Mouse (Mus musculus): Measurements from ENCODE around the gene Cpb1. TPM values are rescaled to one million over a fixed set of nuclear protein-coding genes. Genes with fewer than 3 reads are reported as not detected.

Gene Cpb1
- not detected in 2 replicates for polyA plus RNA-seq (2012; ENCODE audit: insufficient read depth, insufficient read length, low replicate concordance, missing spikeins)

DNA sequence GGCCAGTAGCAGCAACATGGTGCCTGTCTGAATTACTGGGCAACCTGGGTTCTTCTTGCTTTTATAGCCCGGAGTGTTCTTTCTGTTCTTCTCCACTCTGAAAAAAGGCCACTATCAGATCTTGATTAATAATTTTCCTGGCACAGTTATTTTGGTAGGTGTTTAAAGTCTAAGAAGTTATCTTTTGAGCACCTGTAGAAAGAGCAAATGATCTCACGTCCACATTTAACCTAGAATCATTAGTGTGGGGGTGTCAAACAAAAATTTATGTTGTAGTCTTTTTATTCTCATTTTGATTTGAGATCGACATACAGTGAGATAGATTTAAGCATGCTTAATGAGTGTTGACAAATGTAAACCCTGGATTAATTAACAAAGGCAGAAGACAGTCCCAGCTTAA is at the start of gene Cpb1:
Cpb1 (minus strand) TSS at position 101 of the 400 bp plus-strand sequence.
- 91% methylated on average over 3 of the region's 3 CpGs for WGBS
- no peak within 1 kb of the TSS for H3K4me3 ChIP-seq (ENCODE audit: insufficient read depth, low read depth, low read length)
- no peaks in the 10 kb centered on the region for H3K4me1 ChIP-seq (ENCODE audit: control insufficient read depth, insufficient read depth, low read length)
- TF ChIP-seq POLR2A (IDR thresholded peaks at IDR 0.05; ENCODE audit: insufficient read depth, low read depth, low read length) (no peak), CTCF (IDR thresholded peaks at IDR 0.05; ENCODE audit: insufficient read depth, low read depth, low read length) (no peak)
- H3K27ac ChIP-seq (ENCODE audit: insufficient read depth, low read depth, low read length) = no peak within 1 kb of the TSS

DNA sequence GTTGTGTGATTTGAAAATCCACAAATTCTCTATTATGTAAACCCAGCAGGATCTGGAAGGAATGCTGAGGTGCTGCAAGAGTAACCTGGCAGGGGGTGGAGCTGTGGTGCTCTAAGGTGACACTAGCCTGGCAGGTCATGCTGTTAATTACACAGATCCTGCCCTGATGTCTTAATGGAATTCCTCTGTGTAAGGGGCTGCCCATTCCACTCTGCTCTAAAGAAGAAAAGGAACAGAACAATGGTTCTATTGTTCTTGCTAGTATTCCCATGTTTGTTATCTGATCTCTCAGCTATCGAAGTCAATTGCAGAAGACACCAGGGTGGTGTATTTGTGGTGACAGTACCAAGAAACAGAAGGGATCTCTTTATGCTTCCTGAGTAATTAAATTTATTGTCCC is 41.7 kb upstream of the Cpb1 start:
- H3K4me1 ChIP-seq (ENCODE audit: control insufficient read depth, insufficient read depth, low read length) = no peaks in the 10 kb centered on the region
- no peak overlapping the region for H3K27ac ChIP-seq (ENCODE audit: insufficient read depth, low read depth, low read length)
- 17% methylated on average over 1 of the region's 1 CpGs for WGBS
- H3K4me3 ChIP-seq (ENCODE audit: insufficient read depth, low read depth, low read length) = no peak overlapping the region
- TF ChIP-seq CTCF (IDR thresholded peaks at IDR 0.05; ENCODE audit: insufficient read depth, low read depth, low read length) = no peak
- TF ChIP-seq POLR2A (IDR thresholded peaks at IDR 0.05; ENCODE audit: insufficient read depth, low read depth, low read length) = no peak

DNA sequence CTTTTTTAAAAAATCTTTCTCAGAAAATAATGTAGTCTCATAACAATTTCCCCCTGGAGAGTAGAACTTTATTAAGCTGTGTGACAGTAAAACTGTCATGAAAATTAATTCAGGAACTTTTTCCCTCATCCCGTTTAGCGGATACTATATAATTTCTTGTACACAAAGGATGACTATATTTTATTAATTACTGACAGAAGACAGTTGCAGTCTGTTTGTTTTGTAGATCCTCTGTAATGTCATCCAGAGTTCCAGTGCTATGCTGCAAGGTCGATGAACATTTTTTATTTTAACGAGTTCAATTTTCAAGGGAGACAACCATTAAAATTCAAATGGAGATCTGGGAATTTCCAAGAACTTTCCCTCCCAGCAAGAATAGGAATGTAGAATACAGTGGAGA is 33.6 kb upstream of the Cpb1 start:
- Histone ChIP-seq H3K4me3 (ENCODE audit: insufficient read depth, low read depth, low read length) (no peak overlapping the region), H3K27ac (ENCODE audit: insufficient read depth, low read depth, low read length) (no peak overlapping the region), H3K4me1 (ENCODE audit: control insufficient read depth, insufficient read depth, low read length) (no peaks in the 10 kb centered on the region)
- no peak for TF ChIP-seq POLR2A (IDR thresholded peaks at IDR 0.05; ENCODE audit: insufficient read depth, low read depth, low read length)
- TF ChIP-seq CTCF (IDR thresholded peaks at IDR 0.05; ENCODE audit: insufficient read depth, low read depth, low read length) = no peak
- WGBS = 88% methylated on average over 4 of the region's 4 CpGs

DNA sequence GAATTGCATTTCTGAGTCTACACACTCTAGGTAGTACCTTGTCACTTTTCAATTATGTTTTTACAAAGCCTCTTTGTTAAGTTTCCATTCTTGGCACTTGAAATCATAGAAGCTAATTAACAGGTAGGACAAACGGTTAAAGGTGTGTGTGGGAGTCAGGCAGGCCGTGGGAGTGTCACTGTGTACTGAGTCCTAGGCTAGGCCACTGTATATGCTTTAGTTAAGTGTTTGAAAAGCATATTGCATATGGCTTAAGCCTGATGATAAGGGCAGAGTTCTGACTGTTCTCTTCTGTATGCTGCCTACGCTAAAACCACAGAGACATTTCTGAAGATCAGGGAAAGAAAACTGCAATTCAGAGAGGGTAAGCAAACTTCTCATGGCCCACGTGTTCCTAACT is 31.7 kb upstream of the Cpb1 start:
- no peak for TF ChIP-seq CTCF (IDR thresholded peaks at IDR 0.05; ENCODE audit: insufficient read depth, low read depth, low read length)
- TF ChIP-seq POLR2A (IDR thresholded peaks at IDR 0.05; ENCODE audit: insufficient read depth, low read depth, low read length) = no peak

DNA sequence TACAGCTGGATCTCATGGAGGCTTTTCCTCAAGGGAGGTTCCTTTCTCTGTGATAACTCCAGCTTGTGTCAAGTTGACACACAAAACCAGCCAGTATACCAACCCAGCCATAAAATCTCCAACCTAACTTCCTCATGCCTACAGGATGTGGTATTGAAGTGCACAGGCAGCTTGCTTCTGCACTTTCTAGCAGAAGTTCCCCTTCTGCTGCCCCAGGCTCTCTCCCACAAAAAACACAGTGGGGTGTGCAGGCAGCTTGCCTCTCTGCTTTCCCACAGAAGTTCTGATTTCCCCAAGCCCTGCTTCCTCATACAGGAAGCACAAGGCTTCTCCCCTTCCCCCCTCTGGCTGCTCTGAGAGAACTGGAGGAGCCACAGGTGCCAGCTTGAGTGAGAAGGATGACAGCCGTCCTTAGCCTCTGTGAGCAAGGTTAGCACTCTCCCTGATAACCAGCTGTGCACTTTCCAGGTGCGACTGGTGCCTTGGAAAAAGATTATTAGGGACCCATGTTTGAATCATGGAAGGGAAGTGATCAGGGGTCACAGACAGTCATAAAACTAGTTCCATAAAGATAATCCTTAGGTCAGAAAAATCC is 29.3 kb upstream of the Cpb1 start:
- 72% methylated on average over 2 of the region's 2 CpGs for WGBS
- Histone ChIP-seq H3K4me3 (ENCODE audit: insufficient read depth, low read depth, low read length) (no peak overlapping the region), H3K27ac (ENCODE audit: insufficient read depth, low read depth, low read length) (no peak overlapping the region), H3K4me1 (ENCODE audit: control insufficient read depth, insufficient read depth, low read length) (no peaks in the 10 kb centered on the region)
- TF ChIP-seq CTCF (IDR thresholded peaks at IDR 0.05; ENCODE audit: insufficient read depth, low read depth, low read length) (no peak), POLR2A (IDR thresholded peaks at IDR 0.05; ENCODE audit: insufficient read depth, low read depth, low read length) (no peak)

More for the DNA sequence above, 31.7 kb upstream of the Cpb1 start:
- H3K27ac ChIP-seq (ENCODE audit: insufficient read depth, low read depth, low read length) = no peak overlapping the region
- no peaks in the 10 kb centered on the region for H3K4me1 ChIP-seq (ENCODE audit: control insufficient read depth, insufficient read depth, low read length)
- 82% methylated on average over 4 of the region's 4 CpGs for WGBS
- no peak overlapping the region for H3K4me3 ChIP-seq (ENCODE audit: insufficient read depth, low read depth, low read length)

DNA sequence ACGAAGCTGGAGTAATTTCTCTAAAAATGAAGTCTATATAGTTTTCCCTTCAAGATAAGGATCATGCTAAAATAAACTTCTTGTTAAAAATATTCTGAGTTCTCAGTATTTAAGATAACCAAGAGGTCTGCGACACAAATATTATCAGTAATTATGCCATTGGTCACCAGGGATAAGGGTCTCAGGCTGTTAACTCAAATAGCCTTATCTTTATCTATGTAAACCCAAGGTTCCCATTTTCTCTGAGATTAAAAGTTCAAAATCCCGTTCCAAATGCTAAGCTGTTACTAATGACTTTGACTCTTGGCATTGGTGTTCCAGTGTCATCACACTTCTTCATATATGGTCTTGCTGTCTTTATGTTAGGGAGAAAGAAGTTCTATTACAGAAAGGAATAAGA is 20.0 kb upstream of the Cpb1 start:
- H3K27ac ChIP-seq (ENCODE audit: insufficient read depth, low read depth, low read length) = no peak overlapping the region
- WGBS = 91% methylated on average over 3 of the region's 3 CpGs
- no peaks in the 10 kb centered on the region for H3K4me1 ChIP-seq (ENCODE audit: control insufficient read depth, insufficient read depth, low read length)
- no peak overlapping the region for H3K4me3 ChIP-seq (ENCODE audit: insufficient read depth, low read depth, low read length)
- TF ChIP-seq POLR2A (IDR thresholded peaks at IDR 0.05; ENCODE audit: insufficient read depth, low read depth, low read length) (no peak), CTCF (IDR thresholded peaks at IDR 0.05; ENCODE audit: insufficient read depth, low read depth, low read length) (no peak)

DNA sequence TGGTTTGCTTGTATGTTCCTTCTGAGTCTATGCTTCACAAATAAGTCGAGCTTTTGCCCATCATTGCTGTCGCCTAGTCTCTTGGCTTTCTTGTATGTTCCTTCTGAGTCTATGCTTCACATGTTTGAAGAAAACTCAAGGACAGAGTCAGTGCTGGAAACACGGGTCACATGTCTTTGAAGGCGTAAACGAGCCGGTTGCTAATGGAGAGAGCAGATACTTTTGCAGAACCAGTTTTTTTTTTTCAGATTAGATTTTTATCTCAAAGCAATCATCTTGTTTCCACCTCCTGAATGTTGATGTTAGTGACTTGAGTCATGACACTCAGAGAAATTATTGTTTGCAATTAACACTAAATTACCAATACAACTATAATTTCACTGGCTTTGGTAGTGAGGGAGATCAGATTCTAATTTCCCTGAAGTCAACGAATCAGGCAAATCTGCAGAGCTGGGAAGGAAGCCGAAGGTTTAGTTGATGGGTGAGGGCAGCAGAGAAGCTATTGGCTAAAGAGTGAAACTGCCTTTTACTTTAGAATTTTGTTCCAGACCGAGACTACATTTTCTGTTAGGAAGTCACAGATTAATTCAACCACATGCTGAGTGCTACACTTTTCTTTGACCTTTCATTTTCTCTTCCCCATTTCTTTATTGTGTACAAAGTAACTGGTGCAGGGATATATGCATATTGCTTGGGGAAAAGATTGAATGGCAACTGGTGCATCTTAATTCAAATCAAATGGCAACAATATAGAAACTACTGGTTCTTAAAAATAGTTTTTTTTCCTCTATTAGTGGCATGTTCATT is 19.2 kb upstream of the Cpb1 start:
- 77% methylated on average over 9 of the region's 9 CpGs for WGBS
- H3K27ac ChIP-seq (ENCODE audit: insufficient read depth, low read depth, low read length) = no peak overlapping the region
- H3K4me3 ChIP-seq (ENCODE audit: insufficient read depth, low read depth, low read length) = no peak overlapping the region
- TF ChIP-seq CTCF (IDR thresholded peaks at IDR 0.05; ENCODE audit: insufficient read depth, low read depth, low read length) (no peak), POLR2A (IDR thresholded peaks at IDR 0.05; ENCODE audit: insufficient read depth, low read depth, low read length) (no peak)
- H3K4me1 ChIP-seq (ENCODE audit: control insufficient read depth, insufficient read depth, low read length) = no peaks in the 10 kb centered on the region

DNA sequence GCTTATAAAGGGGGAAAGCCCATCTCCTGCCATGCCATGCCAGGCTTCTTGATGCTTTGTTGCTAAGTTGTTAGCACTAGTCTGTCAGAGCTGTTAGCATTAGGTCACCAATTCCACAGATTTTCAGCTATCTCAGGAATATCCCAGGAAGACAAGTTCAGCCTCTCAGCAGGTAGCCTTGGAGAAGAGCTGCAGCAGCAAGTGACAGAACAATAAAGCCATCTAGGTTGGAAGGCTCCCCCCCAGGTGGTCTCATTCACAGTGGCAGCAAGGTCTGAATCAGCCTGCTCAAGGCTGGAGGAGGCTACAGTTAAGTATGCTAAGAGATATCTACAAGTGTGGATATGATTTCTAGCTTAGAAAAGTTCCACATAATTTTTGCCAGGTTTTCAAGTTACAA is 15.8 kb upstream of the Cpb1 start:
- Histone ChIP-seq H3K4me3 (ENCODE audit: insufficient read depth, low read depth, low read length) (no peak overlapping the region), H3K27ac (ENCODE audit: insufficient read depth, low read depth, low read length) (no peak overlapping the region), H3K4me1 (ENCODE audit: control insufficient read depth, insufficient read depth, low read length) (no peaks in the 10 kb centered on the region)
- TF ChIP-seq CTCF (IDR thresholded peaks at IDR 0.05; ENCODE audit: insufficient read depth, low read depth, low read length) = no peak
- no peak for TF ChIP-seq POLR2A (IDR thresholded peaks at IDR 0.05; ENCODE audit: insufficient read depth, low read depth, low read length)

DNA sequence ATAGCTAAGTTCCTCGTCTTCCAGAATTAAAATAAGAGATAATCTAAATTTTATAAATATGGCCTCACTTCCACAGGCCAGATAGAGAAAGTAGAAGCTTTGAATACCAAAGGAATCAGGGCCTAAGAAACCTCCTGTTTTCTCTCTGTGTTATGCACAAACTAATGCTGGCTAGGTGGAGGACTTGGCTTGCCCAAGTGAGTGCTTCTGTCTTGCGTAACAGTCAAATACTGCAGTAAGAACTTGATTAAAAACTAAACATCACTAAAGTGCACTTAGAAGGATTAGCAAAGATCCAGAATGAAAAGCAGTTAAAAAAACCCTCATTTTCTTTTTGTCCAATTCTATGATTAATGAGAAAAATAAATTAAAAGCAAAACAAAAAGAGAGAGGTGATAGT is 13.2 kb upstream of the Cpb1 start:
- Histone ChIP-seq H3K4me1 (ENCODE audit: control insufficient read depth, insufficient read depth, low read length) (no peaks in the 10 kb centered on the region), H3K4me3 (ENCODE audit: insufficient read depth, low read depth, low read length) (no peak overlapping the region), H3K27ac (ENCODE audit: insufficient read depth, low read depth, low read length) (no peak overlapping the region)
- TF ChIP-seq POLR2A (IDR thresholded peaks at IDR 0.05; ENCODE audit: insufficient read depth, low read depth, low read length) (no peak), CTCF (IDR thresholded peaks at IDR 0.05; ENCODE audit: insufficient read depth, low read depth, low read length) (no peak)
- WGBS = 96% methylated on average over 2 of the region's 2 CpGs

Data from olfactory bulb, adult 2 months (tissue).